Mouse (Mus musculus): ENCODE results near the gene Ubxn1.
"Not testable (repeated sequence)": the region's sequence is repeated elsewhere in the genome, so short reads cannot be mapped to it uniquely, and the experiment has no call there.

DNA sequence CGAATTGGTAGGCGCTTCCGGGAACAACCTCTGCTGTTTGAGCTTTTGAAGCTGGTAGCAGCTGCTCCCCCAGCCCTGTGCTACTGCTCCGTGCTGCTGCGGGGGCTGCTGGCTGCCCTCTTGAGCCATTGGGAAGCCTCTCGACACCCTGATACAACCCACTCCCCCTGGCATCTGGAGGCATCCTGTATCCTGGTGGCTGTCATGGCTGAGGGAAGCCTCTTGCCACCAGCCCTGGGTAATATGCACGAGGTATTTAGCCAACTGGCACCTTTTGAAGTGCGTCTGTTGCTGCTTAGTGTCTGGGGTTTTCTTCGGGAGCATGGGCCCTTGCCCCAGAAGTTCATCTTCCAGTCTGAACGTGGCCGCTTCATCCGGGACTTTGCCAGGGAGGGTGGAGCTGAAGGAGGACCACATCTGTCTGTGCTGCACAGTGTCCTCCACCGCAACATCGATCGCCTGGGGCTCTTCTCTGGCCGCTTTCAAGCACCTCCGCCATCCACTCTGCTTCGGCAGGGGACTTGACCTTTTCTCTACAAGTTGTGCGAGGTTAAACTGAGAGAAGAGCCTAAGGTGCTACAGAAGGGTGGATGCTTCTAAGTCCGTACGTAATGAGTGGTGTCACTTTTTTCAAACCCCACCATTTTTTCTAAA lies 26.0 kb downstream of the Ubxn1 start:
- TF ChIP-seq CTCF (IDR thresholded peaks at IDR 0.05; ENCODE audit: control insufficient read depth, insufficient read depth, insufficient read length); MAX (IDR thresholded peaks at IDR 0.05); MYOG (IDR thresholded peaks at IDR 0.05; ENCODE audit: control insufficient read depth, extremely low read depth, insufficient read length); USF1 (IDR thresholded peaks at IDR 0.05; ENCODE audit: low read depth); CEBPB (IDR thresholded peaks at IDR 0.05; ENCODE audit: low read depth): not testable (repeated sequence)

All from C2C12 (cell line).